Mouse (Mus musculus) G1E (cell line): Measurements from ENCODE around the gene Dapp1.

Experiments
- CTCF ChIP-seq: IDR thresholded peaks from 2 replicates; pipeline ENCODE4 v1.5.1; 2012; ENCODE audit warnings: low read depth, low read length, inconsistent platforms, mixed read lengths
- GATA1 ChIP-seq: IDR thresholded peaks from 2 replicates; pipeline ENCODE4 v1.6.1; 2012; ENCODE audit warnings: borderline replicate concordance, low read length, inconsistent platforms, mixed read lengths
- GATA2 ChIP-seq: IDR thresholded peaks from 2 replicates; pipeline ENCODE4 v1.6.1; 2012; ENCODE audit warnings: low read depth, low read length, inconsistent platforms, borderline replicate concordance
- POLR2AphosphoS5 ChIP-seq: IDR thresholded peaks from 2 replicates; pipeline ENCODE4 v1.6.1; 2012; ENCODE audit warnings: low read depth, low read length, inconsistent platforms; ENCODE audit not compliant: insufficient replicate concordance
- TAL1 ChIP-seq: conservative IDR thresholded peaks from 2 replicates; pipeline ENCODE4 v1.6.1; 2012; ENCODE audit warnings: low read depth, low read length, inconsistent platforms, mixed read lengths

- TF ChIP-seq CTCF: no peak
- no peak for TF ChIP-seq GATA1
- TF ChIP-seq GATA2: no peak
- TF ChIP-seq TAL1: no peak
- TF ChIP-seq POLR2AphosphoS5: no peak
These were observed 7.0 kb downstream of the Dapp1 start for GRCm38 (mm10) chr3:137974306-137974705.
